Mouse (Mus musculus): ENCODE results near the gene Smim17. TPM values are rescaled to one million over a fixed set of nuclear protein-coding genes. Genes with fewer than 3 reads are reported as not detected.

Smim17 gene
- polyA plus RNA-seq, 1 experiment from 2014 or later, result not detected

Other genes starting within 250 kb of the Smim17 start
- gene Zfp787, start 242.7 kb upstream of the Smim17 start, polyA plus RNA-seq (2015; fragmentation: Nextera tagmentation; extraction: Ambion mirVana), result 21.2 and 28.0 TPM in 2 replicates
- 69.5 and 76.0 TPM in 2 replicates for gene Zfp444, start 226.5 kb upstream of the Smim17 start, polyA plus RNA-seq (2015; fragmentation: Nextera tagmentation; extraction: Ambion mirVana)
- not detected in 2 replicates for gene Galp, start 201.6 kb upstream of the Smim17 start, polyA plus RNA-seq (2015; fragmentation: Nextera tagmentation; extraction: Ambion mirVana)
- not detected in 2 replicates for gene Zscan5b, start 176.4 kb upstream of the Smim17 start, polyA plus RNA-seq (2015; fragmentation: Nextera tagmentation; extraction: Ambion mirVana)
- not detected in 2 replicates for gene Epp13, start 146.0 kb upstream of the Smim17 start, polyA plus RNA-seq (2015; fragmentation: Nextera tagmentation; extraction: Ambion mirVana)
- 8.3 and 9.7 TPM in 2 replicates for gene Zfp667, start 112.1 kb upstream of the Smim17 start, polyA plus RNA-seq (2015; fragmentation: Nextera tagmentation; extraction: Ambion mirVana)
- 7.8 and 9.2 TPM in 2 replicates for gene Zfp583, start 67.4 kb upstream of the Smim17 start, polyA plus RNA-seq (2015; fragmentation: Nextera tagmentation; extraction: Ambion mirVana)
- 3.1 and 4.0 TPM in 2 replicates for gene Gm3854, start 55.0 kb upstream of the Smim17 start, polyA plus RNA-seq (2015; fragmentation: Nextera tagmentation; extraction: Ambion mirVana)
- gene Zfp78, start 35.4 kb upstream of the Smim17 start, polyA plus RNA-seq (2015; fragmentation: Nextera tagmentation; extraction: Ambion mirVana), result 2.7 and 4.5 TPM in 2 replicates
- 12.8 and 13.7 TPM in 2 replicates for gene Zfp28, start 15.4 kb upstream of the Smim17 start, polyA plus RNA-seq (2015; fragmentation: Nextera tagmentation; extraction: Ambion mirVana)
- not detected in 2 replicates for gene Gm20715, start 11.6 kb downstream of the Smim17 start, polyA plus RNA-seq (2015; fragmentation: Nextera tagmentation; extraction: Ambion mirVana)
- gene Olfr1344, start 40.0 kb downstream of the Smim17 start, polyA plus RNA-seq (2015; fragmentation: Nextera tagmentation; extraction: Ambion mirVana), result not detected in 2 replicates
- not detected in 2 replicates for gene Olfr1336, start 57.5 kb downstream of the Smim17 start, polyA plus RNA-seq (2015; fragmentation: Nextera tagmentation; extraction: Ambion mirVana)
- gene Olfr1346, start 68.4 kb downstream of the Smim17 start, polyA plus RNA-seq (2015; fragmentation: Nextera tagmentation; extraction: Ambion mirVana), result not detected in 2 replicates
- not detected in 2 replicates for gene Olfr5, start 88.2 kb downstream of the Smim17 start, polyA plus RNA-seq (2015; fragmentation: Nextera tagmentation; extraction: Ambion mirVana)
- gene Olfr1347, start 101.0 kb downstream of the Smim17 start, polyA plus RNA-seq (2015; fragmentation: Nextera tagmentation; extraction: Ambion mirVana), result not detected in 2 replicates
- not detected in 2 replicates for gene Olfr1348, start 110.0 kb downstream of the Smim17 start, polyA plus RNA-seq (2015; fragmentation: Nextera tagmentation; extraction: Ambion mirVana)
- not detected in 2 replicates for gene Olfr1349, start 124.2 kb downstream of the Smim17 start, polyA plus RNA-seq (2015; fragmentation: Nextera tagmentation; extraction: Ambion mirVana)
- gene Olfr1350, start 166.1 kb downstream of the Smim17 start, polyA plus RNA-seq (2015; fragmentation: Nextera tagmentation; extraction: Ambion mirVana), result not detected in 2 replicates

Data from embryonic facial prominence, embryonic 13.5 days (tissue).